Mouse (Mus musculus): ENCODE results near the gene Mpnd.

GRCm38 (mm10) chr17:55956129-55956528 is 49.4 kb upstream of the Mpnd start:
- TF ChIP-seq POLR2A (IDR thresholded peaks at IDR 0.05; ENCODE audit: borderline replicate concordance, control insufficient read depth, low read depth, low read length) (no peak), CTCF (IDR thresholded peaks at IDR 0.05; ENCODE audit: control insufficient read depth, insufficient read depth, low read length) (no peak)
